ENCODE assay signal across 19 mouse cellular contexts in genomic region chr7:128302151-128302550, GRCm38 (mm10). TPM values are rescaled to one million over a fixed set of nuclear protein-coding genes. Genes with fewer than 3 reads are reported as not detected.
"Had no signal": no experiment of that assay in that cellular context is flagged by ENCODE, and none has a peak within 500 bp of the region (broad histone marks: within the 10 kb centered on the region; RNA-seq: fewer than 3 reads in every experiment).

No protein-coding gene starts in this region.

- H3K9ac ChIP-seq: midbrain, embryonic 15.5 days; neural tube, embryonic 13.5 days had no signal

- H3K4me2 ChIP-seq: midbrain, embryonic 11.5 days; midbrain, embryonic 15.5 days; neural tube, embryonic 13.5 days had no signal

- H3K9me3 ChIP-seq: limb, embryonic 10.5 days; megakaryocyte, embryonic 14.5 days; midbrain, embryonic 15.5 days; neural tube, embryonic 13.5 days had no signal

- DNase-seq: kidney, postnatal 10 days; kidney, postnatal 4 days; lung, adult 2 months; lung, postnatal 10 days; retina, postnatal 1 day; right cerebral cortex, postnatal 4 days; spleen, adult 18-20 months; thymus, adult 18-20 months; thymus, postnatal 14 days had no signal

- H3K4me3 ChIP-seq: layer of hippocampus, adult 2 months; left cerebral cortex, adult 2 months; limb, embryonic 10.5 days; megakaryocyte, embryonic 14.5 days; midbrain, embryonic 15.5 days; neural tube, embryonic 13.5 days had no signal

- H3K27me3 ChIP-seq: midbrain, embryonic 15.5 days; neural tube, embryonic 13.5 days had no signal

- H3K36me3 ChIP-seq: limb, embryonic 10.5 days; midbrain, embryonic 15.5 days; neural tube, embryonic 13.5 days had no signal

- H3K27ac ChIP-seq: layer of hippocampus, adult 2 months; left cerebral cortex, adult 2 months; limb, embryonic 10.5 days; macrophage; midbrain, embryonic 15.5 days; neural tube, embryonic 13.5 days had no signal

- ATAC-seq: inflammation-experienced regulatory T-cells, adult 6 months; intestine, postnatal 0 days; midbrain, embryonic 15.5 days had no signal

RNA-seq across cellular contexts. Expression of gene Slc5a2, which starts 36.7 kb away (rescaled TPM):
- polyA plus RNA-seq: inflammation-experienced regulatory T-cells, adult 6 months; intestine, postnatal 0 days; neural tube, embryonic 13.5 days had no signal
